Mouse (Mus musculus) splenic B cell, adult 2 months (primary cell): ENCODE data around the gene Aebp1.

ENCODE experiments used
- DNase-seq: peaks from one replicate; pipeline ENCODE4 v3.0.0-alpha.2; 2011; ENCODE audit warnings: low read depth, low spot score
- H3K27me3 ChIP-seq: 2 replicates; pipeline ENCODE4 v1.6.1; 2012; ENCODE audit warnings: mild to moderate bottlenecking, low read length, moderate library complexity, mixed read lengths; ENCODE audit not compliant: control insufficient read depth, poor library complexity, insufficient read depth, severe bottlenecking
- H3K36me3 ChIP-seq: 2 replicates; pipeline ENCODE4 v1.6.1; 2012; ENCODE audit warnings: mild to moderate bottlenecking, low read length, moderate library complexity, mixed read lengths; ENCODE audit not compliant: control insufficient read depth, poor library complexity, insufficient read depth, severe bottlenecking

Gene Aebp1

GRCm38 (mm10) chr11:5893807-5894206, 32.1 kb downstream of the Aebp1 start:
- no peaks in the 10 kb centered on the region for H3K27me3 ChIP-seq
- no peak for DNase-seq
- H3K36me3 ChIP-seq = no peaks in the 10 kb centered on the region

DNA sequence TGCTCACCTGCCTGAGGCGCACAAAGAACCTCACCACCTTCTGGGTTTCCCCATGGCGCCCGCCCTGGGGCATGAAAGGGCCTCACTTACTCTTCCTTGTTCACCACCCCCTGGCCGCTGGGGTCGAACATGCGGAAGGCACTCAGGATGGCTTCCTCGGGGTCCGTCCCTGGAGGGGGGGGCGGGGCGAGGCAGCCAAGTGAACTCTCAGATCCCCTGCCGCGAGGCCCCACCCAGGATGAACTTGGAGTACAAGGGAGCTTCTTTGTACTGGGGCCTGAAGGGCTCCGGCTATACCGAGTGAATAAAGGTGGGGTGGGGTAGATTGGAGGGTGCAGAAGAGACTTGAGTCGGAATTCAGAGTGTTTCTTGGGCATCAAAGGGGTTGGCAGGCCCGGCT, 35.5 kb downstream of the Aebp1 start:
- Histone ChIP-seq H3K36me3 (no peaks in the 10 kb centered on the region), H3K27me3 (no peaks in the 10 kb centered on the region; the same call in 1 of the 2 replicates)
- DNase-seq = peak; percentile 44

GRCm38 (mm10) chr11:5897839-5898238, 36.1 kb downstream of the Aebp1 start:
- no peaks in the 10 kb centered on the region for H3K36me3 ChIP-seq
- no peaks in the 10 kb centered on the region; the same call in 1 of the 2 replicates for H3K27me3 ChIP-seq
- no peak for DNase-seq

- no peaks in the 10 kb centered on the region for H3K36me3 ChIP-seq
- no peaks in the 10 kb centered on the region; the same call in 1 of the 2 replicates for H3K27me3 ChIP-seq
- no peak for DNase-seq
Observed at GRCm38 (mm10) chr11:5898531-5898930, 36.8 kb downstream of the Aebp1 start, which contains the start of gene Myl7. Myl7 (minus strand) TSS chr11:5898782.

DNA sequence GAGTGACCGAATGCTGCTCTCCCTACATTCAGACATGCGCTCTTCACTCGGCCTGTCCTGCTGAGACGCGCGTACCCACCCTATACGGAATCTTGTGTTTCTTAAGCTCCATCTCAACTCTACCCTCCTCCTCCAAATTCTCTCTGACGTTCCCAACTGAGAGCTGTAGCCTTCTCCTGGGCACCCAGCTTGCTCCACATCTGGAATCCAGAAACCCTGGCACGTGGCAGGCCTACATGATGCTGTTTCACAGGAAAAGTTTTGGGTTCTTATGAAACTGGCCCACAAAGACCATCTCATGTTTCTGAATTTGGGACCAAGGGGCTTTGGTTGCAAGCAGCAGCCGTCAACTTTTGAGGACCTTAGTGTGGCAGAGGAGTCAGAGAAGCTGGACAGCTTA, 37.5 kb downstream of the Aebp1 start:
- Histone ChIP-seq H3K36me3 (no peaks in the 10 kb centered on the region), H3K27me3 (no peaks in the 10 kb centered on the region; the same call in 1 of the 2 replicates)
- DNase-seq = no peak

GRCm38 (mm10) chr11:5901320-5901719, 39.6 kb downstream of the Aebp1 start:
- no peaks in the 10 kb centered on the region for H3K36me3 ChIP-seq
- DNase-seq = no peak
- no peaks in the 10 kb centered on the region; the same call in 1 of the 2 replicates for H3K27me3 ChIP-seq

DNA sequence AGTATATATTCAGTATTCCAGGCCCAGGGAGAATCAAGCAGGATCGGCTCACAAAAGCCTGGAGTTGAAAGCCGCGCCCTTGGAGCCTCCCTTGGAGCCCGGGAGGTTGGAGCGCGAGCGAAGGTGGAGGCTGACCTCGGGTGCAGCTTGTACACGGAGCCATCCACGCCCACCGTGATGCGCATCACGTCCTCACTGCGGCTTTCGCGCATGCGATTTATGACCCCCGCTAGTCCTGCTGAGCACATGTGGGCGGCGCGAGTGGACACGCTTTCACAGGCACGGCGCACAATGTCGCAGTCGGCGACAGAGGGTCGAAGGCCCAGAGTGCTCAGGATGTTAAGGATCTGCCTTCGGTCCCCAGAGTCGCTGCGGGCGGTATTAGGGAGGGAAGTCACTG, 40.2 kb downstream of the Aebp1 start:
- Histone ChIP-seq H3K27me3 (no peaks in the 10 kb centered on the region; the same call in 1 of the 2 replicates), H3K36me3 (no peaks in the 10 kb centered on the region)
- peak; percentile 37 for DNase-seq

GRCm38 (mm10) chr11:5902390-5902789, 40.6 kb downstream of the Aebp1 start:
- no peaks in the 10 kb centered on the region for H3K36me3 ChIP-seq
- H3K27me3 ChIP-seq = no peaks in the 10 kb centered on the region; the same call in 1 of the 2 replicates
- DNase-seq = no peak

DNA sequence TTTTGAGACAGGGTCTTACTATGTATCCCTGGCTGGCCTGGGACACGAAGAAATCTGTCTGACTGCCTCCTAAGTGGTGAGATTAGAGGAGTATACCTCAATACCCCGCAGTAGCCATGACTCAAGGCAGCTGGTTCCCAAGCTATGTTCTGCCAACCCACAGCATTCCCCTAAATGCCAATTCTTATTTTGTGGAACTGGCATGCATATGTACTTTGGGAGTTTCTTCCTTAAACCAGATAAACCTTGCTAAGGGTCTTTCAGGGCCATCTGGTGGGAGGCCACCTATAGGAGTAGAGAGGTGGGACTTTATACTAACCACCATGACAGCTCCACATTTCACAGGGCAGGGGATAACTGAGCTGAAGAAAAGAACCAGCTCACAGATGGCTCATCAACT, 42.1 kb downstream of the Aebp1 start:
- no peaks in the 10 kb centered on the region; the same call in 1 of the 2 replicates for H3K27me3 ChIP-seq
- DNase-seq = no peak
- H3K36me3 ChIP-seq = no peaks in the 10 kb centered on the region

DNA sequence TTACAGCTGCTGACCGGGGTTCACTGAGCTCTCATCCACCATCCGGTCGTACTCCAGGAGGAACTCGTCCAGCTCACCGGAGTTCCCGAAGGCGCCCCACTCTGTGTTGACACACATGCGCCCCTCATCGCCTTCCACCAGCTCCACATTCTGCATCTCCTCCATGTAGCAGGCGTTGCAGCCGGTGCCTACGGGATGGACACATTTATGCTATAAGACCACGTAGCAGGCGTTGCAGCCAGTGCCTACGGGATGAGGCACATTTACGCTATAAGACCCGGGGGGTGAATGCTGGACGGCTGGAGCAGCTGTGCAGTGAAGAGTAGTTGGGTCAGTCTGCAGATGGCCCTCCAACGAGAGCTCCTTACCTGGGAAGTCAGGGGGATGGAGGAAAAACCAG, 42.6 kb downstream of the Aebp1 start:
- H3K36me3 ChIP-seq = no peaks in the 10 kb centered on the region
- H3K27me3 ChIP-seq = no peaks in the 10 kb centered on the region; the same call in 1 of the 2 replicates
- DNase-seq = no peak

- Histone ChIP-seq H3K36me3 (no peaks in the 10 kb centered on the region), H3K27me3 (no peaks in the 10 kb centered on the region; the same call in 1 of the 2 replicates)
- no peak for DNase-seq
Observed at GRCm38 (mm10) chr11:5904871-5905270, 43.1 kb downstream of the Aebp1 start.

GRCm38 (mm10) chr11:5905778-5906518, 44.2 kb downstream of the Aebp1 start:
- no peaks in the 10 kb centered on the region; the same call in 1 of the 2 replicates for H3K27me3 ChIP-seq
- no peak for DNase-seq

GRCm38 (mm10) chr11:5907096-5907495, 45.3 kb downstream of the Aebp1 start:
- no peaks in the 10 kb centered on the region for H3K36me3 ChIP-seq
- DNase-seq = no peak
- H3K27me3 ChIP-seq = no peaks in the 10 kb centered on the region

More at GRCm38 (mm10) chr11:5905778-5906518, 44.2 kb downstream of the Aebp1 start:
- H3K36me3 ChIP-seq = no peaks in the 10 kb centered on the region

- Histone ChIP-seq H3K27me3 (no peaks in the 10 kb centered on the region), H3K36me3 (no peaks in the 10 kb centered on the region)
- DNase-seq = no peak
Observed at GRCm38 (mm10) chr11:5908642-5909041, 46.9 kb downstream of the Aebp1 start.

DNA sequence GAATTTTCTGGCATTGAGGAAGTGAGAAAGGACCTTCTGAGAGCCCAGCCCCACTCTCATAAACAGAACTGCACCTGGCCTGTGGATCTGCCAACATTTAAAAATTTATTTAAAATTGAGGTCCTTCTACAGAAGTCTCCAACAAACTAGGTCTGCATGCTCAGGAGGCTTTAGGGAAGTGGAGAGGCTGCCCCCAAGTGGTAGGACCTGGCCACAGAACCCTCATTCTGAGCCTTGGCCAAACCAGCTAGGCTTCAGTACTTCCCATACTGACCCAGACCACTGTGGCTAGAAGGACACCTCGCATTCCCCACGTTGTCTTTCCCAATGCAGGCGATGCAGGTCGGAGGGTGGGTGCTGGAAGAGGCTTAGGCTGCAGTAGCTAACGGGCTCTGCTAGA, 50.9 kb downstream of the Aebp1 start:
- H3K36me3 ChIP-seq = no peaks in the 10 kb centered on the region
- DNase-seq = peak; percentile 66
- no peaks in the 10 kb centered on the region for H3K27me3 ChIP-seq
